Mouse (Mus musculus): Measurements from ENCODE around the gene Ppp1r21. TPM values are rescaled to one million over a fixed set of nuclear protein-coding genes. Genes with fewer than 3 reads are reported as not detected.

Gene Ppp1r21
- polyA plus RNA-seq, 1 experiment from 2014 or later, result 38.8 TPM

GRCm38 (mm10) chr17:88609361-88609760 lies 79.4 kb downstream of the Ppp1r21 start:
- Histone ChIP-seq H3K4me1 (ENCODE audit: control insufficient read depth, insufficient read depth, low read depth, low read length) (no peaks in the 10 kb centered on the region), H3K36me3 (ENCODE audit: control insufficient read depth, insufficient read depth, low read length) (no peaks in the 10 kb centered on the region), H3K9me3 (ENCODE audit: control insufficient read depth, low read length) (no peaks in the 10 kb centered on the region), H3K4me3 (ENCODE audit: low read length) (no peak overlapping the region), H3K27me3 (replicated peaks; ENCODE audit: control insufficient read depth, insufficient read depth, low read length) (no peaks in the 10 kb centered on the region), H3K9ac (ENCODE audit: low read depth, low read length) (no peak overlapping the region), H3K27ac (ENCODE audit: low read depth, low read length) (no peak overlapping the region), H3K4me2 (ENCODE audit: low read length) (no peak overlapping the region)
- no peak for ATAC-seq
- WGBS, result 77% methylated on average over 15 of the region's 15 CpGs

GRCm38 (mm10) chr17:88611057-88611456 lies 81.1 kb downstream of the Ppp1r21 start:
- ATAC-seq, result no peak

GRCm38 (mm10) chr17:88613172-88613571 lies 83.3 kb downstream of the Ppp1r21 start:
- no peaks in the 10 kb centered on the region for H3K27me3 ChIP-seq (replicated peaks; ENCODE audit: control insufficient read depth, insufficient read depth, low read length)
- no peak overlapping the region for H3K27ac ChIP-seq (ENCODE audit: low read depth, low read length)
- H3K4me3 ChIP-seq (ENCODE audit: low read length), result no peak overlapping the region
- H3K36me3 ChIP-seq (ENCODE audit: control insufficient read depth, insufficient read depth, low read length), result no peaks in the 10 kb centered on the region
- no peak overlapping the region for H3K4me2 ChIP-seq (ENCODE audit: low read length)
- no peak for ATAC-seq
- no peaks in the 10 kb centered on the region for H3K4me1 ChIP-seq (ENCODE audit: control insufficient read depth, insufficient read depth, low read depth, low read length)
- no peak overlapping the region for H3K9ac ChIP-seq (ENCODE audit: low read depth, low read length)
- H3K9me3 ChIP-seq (ENCODE audit: control insufficient read depth, low read length), result no peaks in the 10 kb centered on the region
- 55% methylated on average over 6 of the region's 6 CpGs for WGBS

More at GRCm38 (mm10) chr17:88611057-88611456, 81.1 kb downstream of the Ppp1r21 start:
- no peaks in the 10 kb centered on the region for H3K36me3 ChIP-seq (ENCODE audit: control insufficient read depth, insufficient read depth, low read length)
- no peak overlapping the region for H3K4me2 ChIP-seq (ENCODE audit: low read length)
- H3K4me1 ChIP-seq (ENCODE audit: control insufficient read depth, insufficient read depth, low read depth, low read length), result no peaks in the 10 kb centered on the region
- H3K9me3 ChIP-seq (ENCODE audit: control insufficient read depth, low read length), result no peaks in the 10 kb centered on the region
- no peaks in the 10 kb centered on the region for H3K27me3 ChIP-seq (replicated peaks; ENCODE audit: control insufficient read depth, insufficient read depth, low read length)
- H3K27ac ChIP-seq (ENCODE audit: low read depth, low read length), result no peak overlapping the region
- no peak overlapping the region for H3K4me3 ChIP-seq (ENCODE audit: low read length)
- H3K9ac ChIP-seq (ENCODE audit: low read depth, low read length), result no peak overlapping the region
- 86% methylated on average over 2 of the region's 2 CpGs for WGBS

DNA sequence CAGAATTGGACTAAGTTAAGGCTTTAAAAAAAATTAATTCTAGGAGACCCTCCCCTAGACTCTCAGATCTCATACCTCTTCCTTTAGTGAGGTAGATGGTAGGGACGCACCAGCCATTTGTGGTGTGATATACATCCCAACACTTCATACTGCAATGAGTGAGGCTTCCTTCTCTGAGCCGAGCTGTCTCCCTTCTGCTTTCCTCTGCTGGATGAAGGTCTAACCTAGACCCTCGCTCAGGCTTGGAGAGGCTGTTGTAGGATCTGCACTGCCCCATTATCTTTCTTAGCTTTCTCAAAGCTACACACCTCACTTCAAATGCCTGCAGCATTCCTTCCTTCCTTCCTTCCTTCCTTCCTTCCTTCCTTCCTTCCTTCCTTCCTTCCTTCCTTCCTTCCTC lies 83.8 kb downstream of the Ppp1r21 start:
- Histone ChIP-seq H3K27ac (ENCODE audit: low read depth, low read length) (no peak overlapping the region), H3K4me2 (ENCODE audit: low read length) (no peak overlapping the region), H3K27me3 (replicated peaks; ENCODE audit: control insufficient read depth, insufficient read depth, low read length) (no peaks in the 10 kb centered on the region), H3K4me1 (ENCODE audit: control insufficient read depth, insufficient read depth, low read depth, low read length) (no peaks in the 10 kb centered on the region), H3K36me3 (ENCODE audit: control insufficient read depth, insufficient read depth, low read length) (no peaks in the 10 kb centered on the region), H3K9me3 (ENCODE audit: control insufficient read depth, low read length) (no peaks in the 10 kb centered on the region), H3K4me3 (ENCODE audit: low read length) (no peak overlapping the region), H3K9ac (ENCODE audit: low read depth, low read length) (no peak overlapping the region)
- no peak for ATAC-seq
- WGBS, result 100% methylated on average over 3 of the region's 3 CpGs

- Histone ChIP-seq H3K4me1 (ENCODE audit: control insufficient read depth, insufficient read depth, low read depth, low read length) (no peaks in the 10 kb centered on the region), H3K9ac (ENCODE audit: low read depth, low read length) (no peak overlapping the region), H3K4me2 (ENCODE audit: low read length) (no peak overlapping the region), H3K9me3 (ENCODE audit: control insufficient read depth, low read length) (no peaks in the 10 kb centered on the region), H3K4me3 (ENCODE audit: low read length) (no peak overlapping the region), H3K27me3 (replicated peaks; ENCODE audit: control insufficient read depth, insufficient read depth, low read length) (no peaks in the 10 kb centered on the region), H3K27ac (ENCODE audit: low read depth, low read length) (no peak overlapping the region), H3K36me3 (ENCODE audit: control insufficient read depth, insufficient read depth, low read length) (no peaks in the 10 kb centered on the region)
- WGBS, result 60% methylated on average over 3 of the region's 3 CpGs
- peak; percentile 77 for ATAC-seq
Observed at GRCm38 (mm10) chr17:88614234-88614633, 84.3 kb downstream of the Ppp1r21 start.

DNA sequence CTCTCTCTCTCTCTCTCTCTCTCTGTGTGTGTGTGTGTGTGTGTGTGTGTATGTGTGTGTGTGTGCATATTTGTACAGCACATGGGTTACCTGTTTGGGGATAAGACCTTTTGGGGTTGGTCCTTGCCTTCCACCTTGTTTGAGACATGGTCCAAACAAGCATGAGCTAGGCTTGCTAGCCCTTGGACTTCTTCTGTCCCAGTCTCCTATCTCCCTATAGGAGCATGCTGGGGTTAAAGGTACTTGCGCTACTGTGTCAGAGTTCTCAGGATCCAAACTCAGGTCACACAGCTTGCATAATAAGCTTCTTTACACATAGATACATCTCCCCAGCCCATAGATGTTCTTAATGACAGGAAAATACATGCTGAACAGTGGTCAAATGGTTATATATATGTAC lies 84.8 kb downstream of the Ppp1r21 start:
- WGBS, result 100% methylated on average over 1 of the region's 1 CpGs

DNA sequence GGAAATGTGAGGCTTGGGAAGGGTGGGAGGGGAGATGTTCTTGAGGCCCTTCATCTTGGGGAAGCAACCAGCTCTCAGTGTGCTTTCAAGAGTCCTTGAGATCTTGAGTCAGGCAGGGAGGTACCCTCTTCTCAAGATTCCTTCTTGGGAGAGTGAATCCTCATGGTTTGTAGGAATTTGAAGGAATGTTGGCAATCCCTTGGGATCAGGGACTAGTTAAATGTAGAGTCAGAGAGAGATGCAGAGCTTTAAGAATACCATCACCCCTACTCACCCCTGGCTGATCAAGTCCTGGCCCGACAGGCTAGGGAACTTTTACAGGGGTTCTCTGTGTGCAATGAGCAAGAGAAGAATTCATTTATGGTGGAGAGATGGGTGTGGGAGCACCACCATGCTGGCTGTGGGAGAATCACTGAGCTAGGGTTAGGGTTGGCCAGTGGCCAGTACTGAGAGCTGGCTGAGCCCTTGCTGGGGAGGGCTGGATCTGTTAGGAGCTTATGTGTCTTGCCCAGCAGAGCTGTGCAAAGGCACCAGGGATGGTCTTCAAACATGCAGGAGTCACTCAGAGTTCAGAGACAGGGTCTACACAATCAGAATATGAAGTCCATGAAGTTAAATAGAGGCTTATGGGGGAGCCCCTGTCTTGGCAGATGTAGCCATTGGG lies 85.7 kb downstream of the Ppp1r21 start:
- H3K27ac ChIP-seq (ENCODE audit: low read depth, low read length), result no peak overlapping the region
- no peaks in the 10 kb centered on the region for H3K36me3 ChIP-seq (ENCODE audit: control insufficient read depth, insufficient read depth, low read length)
- H3K4me2 ChIP-seq (ENCODE audit: low read length), result no peak overlapping the region
- ATAC-seq, result no peak
- no peak overlapping the region for H3K9ac ChIP-seq (ENCODE audit: low read depth, low read length)
- H3K4me3 ChIP-seq (ENCODE audit: low read length), result no peak overlapping the region
- 82% methylated on average over 1 of the region's 1 CpGs for WGBS
- H3K4me1 ChIP-seq (ENCODE audit: control insufficient read depth, insufficient read depth, low read depth, low read length), result no peaks in the 10 kb centered on the region
- no peaks in the 10 kb centered on the region for H3K27me3 ChIP-seq (replicated peaks; ENCODE audit: control insufficient read depth, insufficient read depth, low read length)
- no peaks in the 10 kb centered on the region for H3K9me3 ChIP-seq (ENCODE audit: control insufficient read depth, low read length)

More for the DNA sequence above, 84.8 kb downstream of the Ppp1r21 start:
- no peaks in the 10 kb centered on the region for H3K27me3 ChIP-seq (replicated peaks; ENCODE audit: control insufficient read depth, insufficient read depth, low read length)
- no peaks in the 10 kb centered on the region for H3K9me3 ChIP-seq (ENCODE audit: control insufficient read depth, low read length)
- no peak overlapping the region for H3K27ac ChIP-seq (ENCODE audit: low read depth, low read length)
- H3K4me2 ChIP-seq (ENCODE audit: low read length), result no peak overlapping the region
- ATAC-seq, result no peak
- H3K4me1 ChIP-seq (ENCODE audit: control insufficient read depth, insufficient read depth, low read depth, low read length), result no peaks in the 10 kb centered on the region
- H3K36me3 ChIP-seq (ENCODE audit: control insufficient read depth, insufficient read depth, low read length), result no peaks in the 10 kb centered on the region
- no peak overlapping the region for H3K9ac ChIP-seq (ENCODE audit: low read depth, low read length)
- H3K4me3 ChIP-seq (ENCODE audit: low read length), result no peak overlapping the region

DNA sequence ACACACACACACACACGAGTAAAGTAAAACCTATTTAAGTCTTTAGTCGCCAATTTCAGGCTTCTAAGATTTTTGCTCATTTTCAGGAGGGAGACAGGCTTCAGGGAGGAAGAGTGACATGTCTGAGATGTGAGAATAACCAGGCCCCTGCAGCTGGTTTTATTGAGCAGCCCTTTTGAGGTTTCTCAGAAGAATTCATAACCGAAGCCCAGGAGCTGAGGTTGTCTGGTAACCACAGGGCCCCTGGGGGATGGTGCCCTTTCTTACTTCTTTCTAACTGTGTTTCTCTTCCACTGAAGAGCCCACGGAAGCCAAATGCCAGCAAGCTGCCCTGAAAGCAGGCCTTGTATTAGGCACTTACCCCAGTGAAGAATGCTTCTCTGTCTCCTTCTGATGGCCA lies 91.0 kb downstream of the Ppp1r21 start:
- Histone ChIP-seq H3K4me1 (ENCODE audit: control insufficient read depth, insufficient read depth, low read depth, low read length) (no peaks in the 10 kb centered on the region), H3K4me3 (ENCODE audit: low read length) (no peak overlapping the region), H3K9me3 (ENCODE audit: control insufficient read depth, low read length) (no peaks in the 10 kb centered on the region), H3K4me2 (ENCODE audit: low read length) (no peak overlapping the region), H3K36me3 (ENCODE audit: control insufficient read depth, insufficient read depth, low read length) (no peaks in the 10 kb centered on the region), H3K9ac (ENCODE audit: low read depth, low read length) (no peak overlapping the region), H3K27ac (ENCODE audit: low read depth, low read length) (no peak overlapping the region), H3K27me3 (replicated peaks; ENCODE audit: control insufficient read depth, insufficient read depth, low read length) (no peaks in the 10 kb centered on the region)
- ATAC-seq, result no peak
- 84% methylated on average over 4 of the region's 4 CpGs for WGBS

GRCm38 (mm10) chr17:88621374-88621773 lies 91.5 kb downstream of the Ppp1r21 start:
- Histone ChIP-seq H3K27ac (ENCODE audit: low read depth, low read length) (no peak overlapping the region), H3K9ac (ENCODE audit: low read depth, low read length) (no peak overlapping the region), H3K4me3 (ENCODE audit: low read length) (no peak overlapping the region), H3K27me3 (replicated peaks; ENCODE audit: control insufficient read depth, insufficient read depth, low read length) (no peaks in the 10 kb centered on the region), H3K36me3 (ENCODE audit: control insufficient read depth, insufficient read depth, low read length) (no peaks in the 10 kb centered on the region), H3K4me1 (ENCODE audit: control insufficient read depth, insufficient read depth, low read depth, low read length) (no peaks in the 10 kb centered on the region), H3K4me2 (ENCODE audit: low read length) (no peak overlapping the region), H3K9me3 (ENCODE audit: control insufficient read depth, low read length) (no peaks in the 10 kb centered on the region)
- 87% methylated on average over 3 of the region's 3 CpGs for WGBS
- no peak for ATAC-seq

All from hindbrain, embryonic 16.5 days (tissue).